ENCODE assay signal across 8 mouse cellular contexts in the genomic region with DNA sequence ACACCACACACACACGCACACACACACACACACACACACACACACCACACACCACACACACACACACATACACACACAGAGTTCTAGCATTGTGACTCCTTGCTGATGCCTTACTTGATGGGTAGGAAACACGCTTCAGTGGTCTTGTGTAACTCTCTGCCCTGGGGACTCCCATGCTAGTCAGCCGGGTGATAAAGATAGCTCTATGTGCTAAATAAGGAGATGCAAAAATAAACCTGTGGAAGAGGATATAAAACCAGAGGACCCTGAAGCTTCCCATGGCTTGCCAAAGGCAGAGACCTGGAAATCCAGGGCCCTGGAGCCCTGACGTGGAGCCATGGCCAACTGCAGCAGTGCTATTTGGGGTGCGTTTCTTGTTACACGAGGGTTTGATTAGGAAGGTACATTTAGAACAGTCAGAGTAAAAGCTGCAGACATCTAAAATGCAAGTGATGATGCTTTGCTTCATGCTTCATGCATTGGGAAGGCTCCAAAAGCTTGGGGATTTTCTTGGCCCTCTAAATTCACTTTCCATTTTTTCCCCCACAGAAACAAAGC. TPM values are rescaled to one million over a fixed set of nuclear protein-coding genes. Genes with fewer than 3 reads are reported as not detected.
DNase-seq lines count a peak whose midpoint lies in the region; ATAC-seq lines count a peak whose summit lies in the region.

No protein-coding gene starts in this region.

- peak; percentile 29 to 30 for DNase-seq in heart, adult 18-20 months
- no peak for DNase-seq in heart, postnatal 4 days
- DNase-seq in A20 (ENCODE audit: low read depth, low spot score), result peak; percentile 87
- peak; percentile 36 for DNase-seq in brain, embryonic 18.5 days (ENCODE audit: low read depth, low spot score)
- peak; percentile 43 to 59 for DNase-seq in left cerebral cortex, adult 9 months (ENCODE audit: low spot score in 2 of 2)
- no peak for DNase-seq in urinary bladder, postnatal 25 days (ENCODE audit: low spot score)
- DNase-seq in adrenal gland, adult 18-20 months (ENCODE audit: low spot score in 2 of 2), result no peak

- ATAC-seq in megakaryocyte-erythroid progenitor cell, adult 5-6 weeks (replicated peaks; ENCODE audit: low FRiP score, low TSS enrichment, poor library complexity, severe bottlenecking), result no peak

RNA-seq across cellular contexts. Expression of a gene that starts 7.4 kb away (rescaled TPM):
- total RNA-seq in heart, adult 18-20 months (2021), result 10 to 100 TPM; 20.2 to 29.6 TPM
- 10 to 100 TPM; 51.8 to 53.3 TPM for total RNA-seq in heart, postnatal 4 days (2021)
- total RNA-seq in adrenal gland, adult 18-20 months (2021), result 10 to 100 TPM; 13.8 to 14.8 TPM
- not detected in 2 replicates for total RNA-seq in megakaryocyte-erythroid progenitor cell, adult 5-6 weeks (2014; fragmentation: Nextera tagmentation)
- not detected in 2 replicates for total RNA-seq in megakaryocyte-erythroid progenitor cell, adult 5-6 weeks (2017)

Comparison
In these comparisons a context has a peak if more than half of its experiments do, and no peak if none do; other contexts are left out.
1. DNase-seq: peak in heart, adult 18-20 months (2 of 2), A20 (single experiment), brain, embryonic 18.5 days (single experiment) and left cerebral cortex, adult 9 months (2 of 2); none in heart, postnatal 4 days (single experiment), urinary bladder, postnatal 25 days (single experiment) and adrenal gland, adult 18-20 months (0 of 2).
2. RNA of a gene that starts 7.4 kb away (total RNA-seq): 51.8 to 53.3 TPM in heart, postnatal 4 days, 20.2 to 29.6 TPM in heart, adult 18-20 months and 13.8 to 14.8 TPM in adrenal gland, adult 18-20 months; not detected in megakaryocyte-erythroid progenitor cell, adult 5-6 weeks; every median in the first group is over 10 times any median in the second.